Mouse (Mus musculus) embryonic facial prominence, embryonic 15.5 days (tissue): ENCODE data around the gene Tbc1d14. TPM values are rescaled to one million over a fixed set of nuclear protein-coding genes. Genes with fewer than 3 reads are reported as not detected.

Experiments
- ATAC-seq: fragments of 200-750 bp; cut with Nextera tagmentation; 2 replicates; pipeline ENCODE4 v1.8.0; 2017; ENCODE audit warnings: low read depth, moderate TSS enrichment; ENCODE audit not compliant: insufficient number of reproducible peaks, low FRiP score, low TSS enrichment
- H3K27ac ChIP-seq: fragments of 300-500 bp; sonication (generic); replicated peaks from 2 replicates; pipeline ENCODE4 v1.5.1; 2015; ENCODE audit warnings: mild to moderate bottlenecking, inconsistent platforms
- H3K27me3 ChIP-seq: fragments of 300-500 bp; sonication (generic); 2 replicates; pipeline ENCODE4 v1.6.1; 2015; ENCODE audit warnings: inconsistent platforms
- H3K36me3 ChIP-seq: fragments of 300-500 bp; sonication (generic); 2 replicates; pipeline ENCODE4 v1.6.1; 2015; ENCODE audit warnings: mild to moderate bottlenecking, inconsistent platforms
- H3K4me1 ChIP-seq: fragments of 300-500 bp; sonication (generic); 2 replicates; pipeline ENCODE4 v1.6.1; 2015; ENCODE audit warnings: inconsistent platforms
- H3K4me2 ChIP-seq: fragments of 300-500 bp; sonication (generic); replicated peaks from 2 replicates; pipeline ENCODE4 v1.6.1; 2015; ENCODE audit warnings: mild to moderate bottlenecking, inconsistent platforms
- H3K4me3 ChIP-seq: fragments of 300-500 bp; sonication (generic); replicated peaks from 2 replicates; pipeline ENCODE4 v1.5.1; 2015; ENCODE audit warnings: mild to moderate bottlenecking, inconsistent platforms
- H3K9ac ChIP-seq: fragments of 300-500 bp; sonication (generic); 2 replicates; pipeline ENCODE4 v1.6.1; 2015; ENCODE audit warnings: inconsistent platforms
- H3K9me3 ChIP-seq: fragments of 300-500 bp; sonication (generic); replicated peaks from 2 replicates; pipeline ENCODE4 v1.6.1; 2016; ENCODE audit warnings: inconsistent platforms
- WGBS: fragments of 180-500 bp; shearing (Covaris S2); methylation state at CpG from one replicate; pipeline ENCODE4 v1.1.7; 2015; 5-methylcytosine and 5-hydroxymethylcytosine counted together
- polyA plus RNA-seq: library from polyadenylated mRNA; unstranded; fragments of >200 nt; fragmentation: Nextera tagmentation; extraction: Ambion mirVana; gene quantifications from 2 replicates; pipeline ENCODE4 v1.2.1, GENCODE M21; 2015

Gene Tbc1d14
- polyA plus RNA-seq, 1 experiment from 2014 or later, result 41.3 TPM

DNA sequence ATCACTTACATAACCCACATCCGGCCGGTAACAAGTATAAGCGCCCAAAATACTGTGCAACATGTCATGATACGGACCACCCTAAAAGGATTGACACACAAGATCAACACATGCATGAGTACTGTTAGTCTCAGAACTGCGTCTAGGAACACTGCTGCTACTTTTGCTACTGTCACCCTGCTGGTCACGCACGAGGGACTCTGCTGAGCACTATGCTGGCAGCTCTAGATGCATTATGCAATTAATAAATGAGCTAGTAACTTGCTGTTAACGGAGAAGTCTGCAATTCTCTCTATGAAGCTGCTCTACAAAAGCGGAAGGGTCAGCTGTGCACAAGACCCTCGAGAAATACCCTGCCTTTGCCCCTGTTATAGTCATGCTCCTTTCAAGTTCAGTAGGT is 84.7 kb downstream of the Tbc1d14 start:
- no peak for ATAC-seq
- H3K9me3 ChIP-seq, result no peaks in the 10 kb centered on the region
- no peak overlapping the region for H3K27ac ChIP-seq
- H3K27me3 ChIP-seq, result no peaks in the 10 kb centered on the region
- H3K4me2 ChIP-seq, result no peak overlapping the region
- H3K4me1 ChIP-seq, result no peaks in the 10 kb centered on the region
- 94% methylated on average over 10 of the region's 10 CpGs for WGBS
- no peak overlapping the region for H3K4me3 ChIP-seq
- no peak overlapping the region for H3K9ac ChIP-seq
- H3K36me3 ChIP-seq, result peaks cover 94% of the 10 kb centered on the region

DNA sequence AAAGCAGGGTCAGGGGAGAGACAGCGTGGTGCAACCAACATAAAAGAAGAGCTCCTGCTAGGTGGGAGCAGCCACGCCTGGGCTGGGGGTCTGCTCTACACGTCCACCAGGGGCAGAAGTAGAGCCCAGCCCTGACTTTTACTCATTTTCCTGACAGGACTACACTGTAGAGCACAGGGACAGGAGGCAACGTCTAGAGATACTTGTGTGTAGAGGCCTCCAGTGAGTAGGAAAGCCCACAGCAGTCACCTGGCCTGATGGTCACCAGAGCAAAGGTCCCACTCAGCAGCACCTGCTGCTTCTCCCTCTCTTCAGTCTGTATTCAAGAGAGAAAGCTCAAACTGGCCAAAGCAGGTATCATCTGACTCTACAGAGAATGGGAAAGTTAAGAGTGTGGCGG is 87.4 kb downstream of the Tbc1d14 start:
- Histone ChIP-seq H3K4me1 (no peaks in the 10 kb centered on the region), H3K27ac (no peak overlapping the region), H3K9ac (no peak overlapping the region), H3K27me3 (no peaks in the 10 kb centered on the region), H3K9me3 (no peaks in the 10 kb centered on the region), H3K4me3 (no peak overlapping the region), H3K36me3 (peaks cover 97% of the 10 kb centered on the region), H3K4me2 (no peak overlapping the region)
- 68% methylated on average over 5 of the region's 5 CpGs for WGBS
- no peak for ATAC-seq

DNA sequence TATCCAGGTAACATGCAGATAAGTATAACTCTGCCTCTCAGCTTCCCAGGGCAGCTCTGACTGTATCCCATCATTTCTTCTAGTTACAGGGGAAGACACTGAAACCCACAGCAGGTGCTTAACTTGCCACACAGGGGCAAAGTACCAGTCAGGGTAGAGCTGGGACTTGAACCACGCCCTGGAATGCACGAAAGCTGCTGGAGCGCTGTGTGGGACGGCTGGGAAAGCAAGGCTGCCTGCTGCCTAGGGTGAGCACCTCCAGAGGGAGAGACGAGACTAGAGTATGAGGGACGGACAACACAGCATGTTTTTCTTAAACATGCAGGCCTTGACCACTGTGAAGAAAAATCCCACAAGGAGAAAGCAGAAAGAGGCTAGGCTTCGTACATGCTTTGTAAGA is 87.8 kb downstream of the Tbc1d14 start:
- H3K9ac ChIP-seq, result no peak overlapping the region
- no peak for ATAC-seq
- H3K4me3 ChIP-seq, result no peak overlapping the region
- H3K9me3 ChIP-seq, result no peaks in the 10 kb centered on the region
- no peak overlapping the region for H3K27ac ChIP-seq
- H3K36me3 ChIP-seq, result peaks cover 97% of the 10 kb centered on the region
- WGBS, result 86% methylated on average over 7 of the region's 7 CpGs
- H3K4me1 ChIP-seq, result no peaks in the 10 kb centered on the region
- H3K27me3 ChIP-seq, result no peaks in the 10 kb centered on the region
- no peak overlapping the region for H3K4me2 ChIP-seq

DNA sequence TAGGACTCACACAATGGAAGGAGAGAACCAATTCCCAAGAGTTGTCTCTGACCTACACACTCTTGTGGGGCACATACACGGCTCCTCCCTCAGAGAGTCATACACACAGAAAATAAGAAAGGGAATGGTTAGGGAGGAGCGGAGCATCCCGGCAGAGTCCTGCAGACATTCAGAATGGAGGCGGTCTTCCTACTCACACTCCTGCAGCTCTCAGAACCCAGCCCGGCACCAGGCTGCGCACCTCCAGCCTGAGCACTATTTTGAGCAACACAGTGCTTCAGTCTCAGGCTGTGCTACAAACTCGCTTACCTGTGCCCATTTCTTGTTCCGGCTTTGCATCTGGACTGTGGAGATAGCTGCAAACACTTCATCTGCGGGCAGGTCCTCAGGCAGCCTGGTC is 98.4 kb downstream of the Tbc1d14 start:
- H3K4me1 ChIP-seq, result no peaks in the 10 kb centered on the region
- 94% methylated on average over 9 of the region's 9 CpGs for WGBS
- no peak overlapping the region for H3K4me2 ChIP-seq
- H3K9ac ChIP-seq, result no peak overlapping the region
- no peaks in the 10 kb centered on the region for H3K27me3 ChIP-seq
- no peak overlapping the region for H3K4me3 ChIP-seq
- no peaks in the 10 kb centered on the region for H3K9me3 ChIP-seq
- no peak for ATAC-seq
- H3K36me3 ChIP-seq, result peaks cover 70% of the 10 kb centered on the region
- H3K27ac ChIP-seq, result no peak overlapping the region

DNA sequence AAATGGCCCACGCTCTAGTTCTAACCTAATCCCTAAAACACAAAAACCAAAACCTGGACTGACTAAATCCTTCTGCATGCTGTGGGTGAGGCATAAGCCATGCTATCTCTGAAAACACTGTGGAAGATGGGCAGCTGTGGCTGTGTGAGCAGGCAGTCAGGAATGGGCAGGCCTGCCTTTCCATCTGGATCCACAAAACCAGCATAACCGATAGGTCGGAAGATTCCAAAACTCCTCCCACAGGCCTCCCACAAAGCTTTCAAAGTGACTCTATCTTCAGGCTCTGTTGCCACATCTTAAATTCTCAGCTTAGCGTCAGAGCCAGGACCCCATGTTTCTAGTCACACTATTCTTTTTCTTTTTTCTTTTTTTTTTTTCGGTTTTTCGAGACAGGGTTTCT is 99.2 kb downstream of the Tbc1d14 start:
- ATAC-seq, result no peak
- no peak overlapping the region for H3K4me2 ChIP-seq
- H3K27me3 ChIP-seq, result no peaks in the 10 kb centered on the region
- H3K9ac ChIP-seq, result no peak overlapping the region
- H3K36me3 ChIP-seq, result peaks cover 65% of the 10 kb centered on the region
- H3K9me3 ChIP-seq, result no peaks in the 10 kb centered on the region
- H3K27ac ChIP-seq, result no peak overlapping the region
- no peaks in the 10 kb centered on the region for H3K4me1 ChIP-seq
- WGBS, result 81% methylated on average over 6 of the region's 6 CpGs
- H3K4me3 ChIP-seq, result no peak overlapping the region

DNA sequence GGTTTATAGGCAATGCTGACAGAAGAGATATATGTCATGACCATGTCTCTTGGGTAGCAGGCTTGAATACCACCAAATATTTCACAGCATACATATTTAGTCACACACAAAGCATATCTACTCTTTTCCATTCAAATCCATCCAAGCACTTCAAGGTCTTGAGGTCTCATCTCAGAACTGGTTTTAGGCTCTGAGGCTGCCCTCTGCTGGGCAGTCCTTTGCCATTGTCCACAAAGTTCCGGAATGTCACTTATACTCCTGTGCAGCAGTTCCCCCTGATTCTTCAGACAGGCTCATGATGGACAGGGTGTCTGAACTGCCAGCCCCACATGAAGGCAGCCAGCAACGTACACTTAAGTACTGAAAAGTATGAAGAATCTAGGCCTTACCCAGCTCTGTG is 103.9 kb downstream of the Tbc1d14 start:
- no peak for ATAC-seq

DNA sequence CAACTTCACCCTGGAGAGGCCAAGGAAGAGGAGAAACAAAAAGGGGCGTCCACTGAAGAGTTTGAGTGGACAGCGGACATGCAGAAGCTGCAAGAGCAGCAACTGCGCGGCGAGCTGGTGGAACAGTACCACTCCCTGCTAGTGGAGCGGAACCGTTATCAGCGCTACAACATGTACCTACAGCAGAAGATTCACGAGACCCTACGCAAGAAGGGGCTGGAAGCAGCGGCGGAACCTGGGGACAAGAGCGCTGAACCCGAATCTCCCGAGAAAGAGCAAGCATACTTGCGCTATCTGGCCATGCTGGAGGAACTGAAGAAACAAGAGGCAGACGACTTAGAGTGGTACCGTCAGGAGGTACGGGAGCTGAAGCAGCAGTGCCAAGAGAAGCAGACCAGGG is 107.8 kb downstream of the Tbc1d14 start:
- no peak for ATAC-seq
- H3K4me3 ChIP-seq, result peak overlapping the region; percentile 92
- H3K36me3 ChIP-seq, result no peaks in the 10 kb centered on the region
- no peaks in the 10 kb centered on the region for H3K9me3 ChIP-seq
- H3K4me2 ChIP-seq, result peak overlapping the region; percentile 98
- H3K4me1 ChIP-seq, result peaks cover 31% of the 10 kb centered on the region
- 39% methylated on average over 19 of the region's 19 CpGs for WGBS
- H3K27me3 ChIP-seq, result peaks cover 15% of the 10 kb centered on the region
- H3K9ac ChIP-seq, result no peak overlapping the region
- no peak overlapping the region for H3K27ac ChIP-seq

More for the DNA sequence above, 103.9 kb downstream of the Tbc1d14 start:
- H3K36me3 ChIP-seq, result peaks cover 34% of the 10 kb centered on the region
- no peak overlapping the region for H3K4me3 ChIP-seq
- peaks cover 15% of the 10 kb centered on the region for H3K27me3 ChIP-seq
- H3K27ac ChIP-seq, result no peak overlapping the region
- H3K4me1 ChIP-seq, result peaks cover 11% of the 10 kb centered on the region
- no peak overlapping the region for H3K9ac ChIP-seq
- H3K9me3 ChIP-seq, result no peaks in the 10 kb centered on the region
- WGBS, result 48% methylated on average over 2 of the region's 2 CpGs
- H3K4me2 ChIP-seq, result no peak overlapping the region

DNA sequence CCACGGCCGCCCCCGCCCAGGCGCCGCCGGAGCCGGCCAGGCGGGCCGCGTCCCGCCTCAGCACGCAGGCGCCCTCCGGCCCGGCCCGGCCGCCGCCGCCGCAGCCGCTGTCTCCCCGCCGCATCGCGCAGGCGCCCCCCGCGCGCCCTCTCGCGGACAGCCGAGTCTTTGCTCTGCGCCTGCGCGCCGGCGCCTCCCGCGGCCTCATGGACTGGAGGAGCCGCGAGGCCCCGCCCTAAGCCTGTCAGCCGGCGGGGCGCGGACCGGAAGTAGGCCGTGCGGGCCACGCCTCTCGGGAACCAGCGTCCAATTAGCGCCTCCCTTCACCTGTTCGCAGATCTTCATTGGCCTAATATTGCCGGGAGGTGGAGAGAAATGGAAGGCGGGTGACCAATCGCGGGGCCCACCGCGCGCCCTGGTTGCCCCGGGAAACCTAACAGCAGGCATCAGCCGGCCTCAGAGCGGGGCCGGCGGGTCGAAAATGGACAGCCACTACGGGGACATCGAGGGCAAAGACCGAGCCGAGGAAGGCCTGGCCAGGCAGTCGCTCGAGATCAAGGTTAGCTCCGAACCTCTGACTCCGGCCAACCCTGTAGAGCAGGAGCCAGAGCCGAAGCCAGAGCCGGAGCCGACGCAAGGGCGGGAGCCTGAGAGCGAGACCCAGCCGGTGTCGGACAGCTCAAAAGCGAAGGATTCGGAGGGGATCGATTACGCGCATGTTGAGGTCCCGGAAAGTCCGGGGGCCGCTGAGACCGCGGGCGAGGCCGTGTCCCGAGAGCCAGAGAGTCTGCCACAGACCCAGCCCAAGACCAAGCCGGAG is 108.7 kb downstream of the Tbc1d14 start, which contains the start of the genes Tada2b and Ccdc96:
Gene Tada2b (minus strand): TSS at position 115 of the 820 bp plus-strand sequence.
Gene Ccdc96 (plus strand): TSS at position 418 of the 820 bp plus-strand sequence.
- Histone ChIP-seq H3K27me3 (peaks cover 15% of the 10 kb centered on the region), H3K4me1 (peaks cover 31% of the 10 kb centered on the region), H3K36me3 (no peaks in the 10 kb centered on the region), H3K4me2 (peak within 1 kb of the TSS; percentile 98), H3K9ac (peak within 1 kb of the TSS; percentile 82), H3K9me3 (no peaks in the 10 kb centered on the region), H3K4me3 (peak within 1 kb of the TSS; percentile 92), H3K27ac (peak within 1 kb of the TSS; percentile 69; the same call in 1 of the 2 replicates)
- peak; percentile 99 for ATAC-seq
- under 1% methylated on average over 93 of the region's 97 CpGs for WGBS

DNA sequence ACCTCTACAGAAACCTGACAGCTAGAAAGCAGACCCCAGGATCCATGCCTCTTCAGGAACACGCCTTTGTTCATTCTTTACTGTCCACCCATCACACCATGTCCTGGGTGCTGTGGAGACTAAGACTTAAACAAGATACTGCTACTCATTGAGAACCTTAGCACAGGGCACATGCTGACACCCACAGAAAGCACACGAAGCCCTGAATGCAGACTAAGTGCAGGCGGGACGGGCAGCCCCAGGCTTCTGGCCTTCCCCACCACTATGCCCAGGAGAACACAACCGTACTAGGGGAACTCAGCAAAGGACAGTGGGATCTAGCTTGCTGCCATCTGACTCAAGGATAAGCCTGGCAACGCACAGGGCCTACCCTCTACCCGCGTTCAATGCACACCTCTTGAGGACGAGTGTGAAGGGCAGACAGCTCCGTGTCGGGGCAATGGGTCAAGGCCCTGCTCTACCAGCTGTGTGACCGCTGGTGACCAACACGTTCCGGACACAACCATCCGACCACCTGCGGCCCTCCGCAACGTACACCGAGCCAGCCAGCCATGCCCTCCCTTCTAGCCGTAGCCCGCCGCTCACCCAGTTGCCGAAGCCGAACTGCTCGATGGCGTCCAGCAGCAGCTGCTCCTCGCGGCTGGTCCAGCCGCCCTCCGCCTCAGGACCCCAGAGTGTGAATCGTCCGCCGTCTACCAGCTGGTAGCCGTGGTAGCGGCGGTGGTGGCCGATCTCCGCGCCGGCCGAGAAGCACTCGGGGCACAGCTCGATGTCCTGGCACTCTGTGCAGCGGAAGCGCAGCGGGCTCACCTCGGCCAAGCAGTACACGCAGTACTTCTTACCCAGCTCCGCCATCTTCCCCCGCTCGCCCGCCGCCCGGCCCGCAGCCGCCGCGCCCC is 109.6 kb downstream of the Tbc1d14 start:
- under 1% methylated on average over 58 of the region's 58 CpGs for WGBS
- peaks cover 31% of the 10 kb centered on the region for H3K4me1 ChIP-seq
- no peaks in the 10 kb centered on the region for H3K36me3 ChIP-seq
- no peak for ATAC-seq
- peak overlapping the region; percentile 69; the same call in 1 of the 2 replicates for H3K27ac ChIP-seq
- H3K9me3 ChIP-seq, result no peaks in the 10 kb centered on the region
- H3K9ac ChIP-seq, result peak overlapping the region; percentile 82
- H3K4me3 ChIP-seq, result peak overlapping the region; percentile 92
- H3K4me2 ChIP-seq, result peak overlapping the region; percentile 98
- peaks cover 15% of the 10 kb centered on the region for H3K27me3 ChIP-seq

DNA sequence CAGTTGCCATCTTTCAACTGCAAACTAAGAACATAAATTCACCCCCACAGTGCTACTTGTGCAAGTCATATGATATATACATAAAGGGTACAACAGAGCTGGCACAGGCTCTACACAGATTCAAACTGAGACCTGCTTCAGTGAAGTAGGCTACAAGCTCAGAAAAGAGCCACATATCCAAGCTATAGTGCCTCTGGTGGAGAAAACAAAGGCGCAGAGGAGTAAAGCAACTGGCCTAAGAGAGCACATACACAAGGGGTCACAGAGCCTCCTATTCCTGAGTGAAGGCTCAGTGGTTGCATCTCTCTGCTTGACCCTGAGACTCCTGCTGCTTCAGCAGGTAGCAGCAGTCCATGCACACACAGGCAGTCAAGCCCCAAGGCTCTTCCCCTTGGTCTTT is 112.0 kb downstream of the Tbc1d14 start:
- WGBS, result 68% methylated on average over 1 of the region's 1 CpGs
- Histone ChIP-seq H3K4me2 (no peak overlapping the region), H3K4me3 (no peak overlapping the region), H3K4me1 (peaks cover 31% of the 10 kb centered on the region), H3K9ac (no peak overlapping the region), H3K9me3 (no peaks in the 10 kb centered on the region), H3K36me3 (peaks cover 7% of the 10 kb centered on the region), H3K27ac (no peak overlapping the region), H3K27me3 (peaks cover 15% of the 10 kb centered on the region)
- no peak for ATAC-seq

DNA sequence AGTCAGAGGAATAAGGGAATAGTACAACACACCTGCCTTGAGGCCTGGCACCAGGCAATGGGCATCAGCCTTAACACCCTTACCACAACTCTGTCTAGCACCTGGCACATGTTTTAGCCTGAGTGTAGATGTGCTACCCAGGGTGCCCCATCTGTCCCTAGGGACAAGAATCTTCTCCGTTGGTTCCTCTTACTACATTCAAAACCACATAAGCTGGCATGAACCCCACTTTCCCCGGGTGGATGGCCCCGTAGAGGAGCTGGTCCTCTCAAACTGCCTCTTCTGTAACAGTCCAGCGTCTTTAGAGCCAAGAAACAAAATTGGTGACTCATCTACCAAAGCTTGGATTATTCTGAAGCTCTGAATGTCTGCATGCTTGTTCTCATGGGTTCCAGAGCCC is 112.7 kb downstream of the Tbc1d14 start:
- peaks cover 11% of the 10 kb centered on the region for H3K36me3 ChIP-seq
- no peak overlapping the region for H3K9ac ChIP-seq
- H3K4me3 ChIP-seq, result no peak overlapping the region
- peaks cover 29% of the 10 kb centered on the region for H3K4me1 ChIP-seq
- H3K4me2 ChIP-seq, result no peak overlapping the region
- H3K9me3 ChIP-seq, result no peaks in the 10 kb centered on the region
- ATAC-seq, result no peak
- 86% methylated on average over 4 of the region's 4 CpGs for WGBS
- H3K27ac ChIP-seq, result no peak overlapping the region
- peaks cover 9% of the 10 kb centered on the region for H3K27me3 ChIP-seq
